Mouse (Mus musculus): ENCODE results near the gene AK157302. TPM values are rescaled to one million over a fixed set of nuclear protein-coding genes. Genes with fewer than 3 reads are reported as not detected.
A peak's percentile ranks its signal among the peaks of the same experiment; 100 is the strongest.

AK157302 gene
- total RNA-seq, 2 experiments from 2014 or later, result 0.23 to 2.1 TPM

DNA sequence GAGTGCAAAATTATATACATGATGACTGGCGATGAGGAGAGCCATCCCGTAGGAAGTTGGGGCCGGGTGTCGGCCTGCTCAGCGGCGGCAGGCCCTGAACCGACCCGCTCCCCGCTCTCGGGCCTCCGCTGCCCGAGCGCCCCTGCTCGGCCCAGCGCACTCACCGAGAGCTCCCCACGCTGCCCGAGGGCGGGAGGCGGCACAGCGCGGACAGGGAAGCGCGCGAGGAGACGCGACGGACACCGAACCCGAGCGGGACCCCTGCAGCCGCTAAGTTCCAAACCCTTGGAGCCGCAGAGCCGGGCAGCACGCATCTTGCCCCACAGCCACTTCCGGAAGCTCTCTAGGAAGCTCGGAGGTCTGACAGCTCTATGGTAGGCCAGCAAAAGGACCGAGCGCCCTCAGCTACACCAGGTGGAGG lies 35.8 kb downstream of the AK157302 start, which contains the start of gene Zkscan8:
Zkscan8 (minus strand) TSS at position 340 of the 421 bp plus-strand sequence.
- ATAC-seq (replicated peaks; ENCODE audit: low FRiP score, low TSS enrichment, poor library complexity, severe bottlenecking), result peak; percentile 100

DNA sequence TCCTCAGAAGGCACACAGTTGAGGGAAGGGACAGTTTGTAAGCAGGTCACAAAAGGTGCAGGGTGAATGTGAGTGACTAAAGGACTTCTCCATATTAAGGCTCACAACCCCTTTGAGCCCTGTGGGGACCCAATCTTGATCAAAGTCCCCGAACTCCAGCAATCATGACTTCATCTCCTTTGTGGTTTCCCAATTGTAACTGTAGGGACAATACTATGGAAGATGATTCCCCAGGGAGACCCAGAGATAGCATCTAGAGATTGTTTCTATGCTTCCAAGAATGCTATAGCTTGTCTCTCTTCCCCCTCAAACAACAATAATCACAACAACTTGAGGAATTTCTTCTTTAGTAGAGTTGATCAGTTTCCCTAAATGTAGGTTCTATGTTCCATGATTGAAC lies 47.7 kb downstream of the AK157302 start, which contains the start of gene Olfr1366:
Olfr1366 (minus strand) TSS at position 101 of the 400 bp plus-strand sequence.
- ATAC-seq (replicated peaks; ENCODE audit: low FRiP score, low TSS enrichment, poor library complexity, severe bottlenecking), result no peak

Other genes with a start within 250 kb of the AK157302 start
- gene Gpx5, start 202.5 kb upstream of the AK157302 start, total RNA-seq (2014; fragmentation: Nextera tagmentation), result not detected in 2 replicates
- not detected in 2 replicates for gene Gpx5, start 202.5 kb upstream of the AK157302 start, total RNA-seq (2017)
- not detected in 2 replicates for gene Gpx6, start 183.1 kb upstream of the AK157302 start, total RNA-seq (2014; fragmentation: Nextera tagmentation)
- gene Gpx6, start 183.1 kb upstream of the AK157302 start, total RNA-seq (2017), result not detected in 2 replicates
- gene Olfr1367, start 148.3 kb upstream of the AK157302 start, total RNA-seq (2014; fragmentation: Nextera tagmentation), result not detected in 2 replicates
- gene Olfr1367, start 148.3 kb upstream of the AK157302 start, total RNA-seq (2017), result not detected in 2 replicates
- gene Zscan12, start 132.4 kb upstream of the AK157302 start, total RNA-seq (2014; fragmentation: Nextera tagmentation), result 8.5 and 11.1 TPM in 2 replicates
- 11.0 and 20.0 TPM in 2 replicates for gene Zscan12, start 132.4 kb upstream of the AK157302 start, total RNA-seq (2017)
- 45.1 and 49.1 TPM in 2 replicates for gene Zkscan3, start 92.5 kb upstream of the AK157302 start, total RNA-seq (2014; fragmentation: Nextera tagmentation)
- 28.8 and 32.3 TPM in 2 replicates for gene Zkscan3, start 92.5 kb upstream of the AK157302 start, total RNA-seq (2017)
- gene Pgbd1, start 54.2 kb upstream of the AK157302 start, total RNA-seq (2014; fragmentation: Nextera tagmentation), result 2.8 and 4.3 TPM in 2 replicates
- 4.5 and 6.1 TPM in 2 replicates for gene Pgbd1, start 54.2 kb upstream of the AK157302 start, total RNA-seq (2017)
- 11.1 and 23.8 TPM in 2 replicates for gene Zscan26, start 41.5 kb upstream of the AK157302 start, total RNA-seq (2014; fragmentation: Nextera tagmentation)
- gene Zscan26, start 41.5 kb upstream of the AK157302 start, total RNA-seq (2017), result 16.8 and 21.2 TPM in 2 replicates
- not detected in 2 replicates for gene Nkapl, start 26.7 kb upstream of the AK157302 start, total RNA-seq (2014; fragmentation: Nextera tagmentation)
- gene Nkapl, start 26.7 kb upstream of the AK157302 start, total RNA-seq (2017), result 1.1 TPM in 1 of 2 replicates, not detected in the other
- gene Zkscan4, start 16.3 kb upstream of the AK157302 start, total RNA-seq (2014; fragmentation: Nextera tagmentation), result not detected in 2 replicates
- gene Zkscan4, start 16.3 kb upstream of the AK157302 start, total RNA-seq (2017), result not detected in 2 replicates
- gene Gm10065, start 15.8 kb upstream of the AK157302 start, total RNA-seq (2014; fragmentation: Nextera tagmentation), result not detected in 2 replicates
- not detected in 2 replicates for gene Gm10065, start 15.8 kb upstream of the AK157302 start, total RNA-seq (2017)
- gene Gm11273, start 6.2 kb downstream of the AK157302 start, total RNA-seq (2014; fragmentation: Nextera tagmentation), result 3.7 and 8.4 TPM in 2 replicates
- 2.0 and 10.4 TPM in 2 replicates for gene Gm11273, start 6.2 kb downstream of the AK157302 start, total RNA-seq (2017)
- 14.6 and 23.6 TPM in 2 replicates for gene Zkscan8, start 35.9 kb downstream of the AK157302 start, total RNA-seq (2014; fragmentation: Nextera tagmentation)
- gene Zkscan8, start 35.9 kb downstream of the AK157302 start, total RNA-seq (2017), result 12.3 and 15.4 TPM in 2 replicates
- gene Olfr1366, start 47.6 kb downstream of the AK157302 start, total RNA-seq (2014; fragmentation: Nextera tagmentation), result not detected in 2 replicates
- gene Olfr1366, start 47.6 kb downstream of the AK157302 start, total RNA-seq (2017), result not detected in 2 replicates
- gene Olfr1535, start 64.7 kb downstream of the AK157302 start, total RNA-seq (2014; fragmentation: Nextera tagmentation), result not detected in 2 replicates
- gene Olfr1535, start 64.7 kb downstream of the AK157302 start, total RNA-seq (2017), result not detected in 2 replicates
- gene Olfr1364, start 86.5 kb downstream of the AK157302 start, total RNA-seq (2014; fragmentation: Nextera tagmentation), result not detected in 2 replicates
- gene Olfr1364, start 86.5 kb downstream of the AK157302 start, total RNA-seq (2017), result not detected in 2 replicates
- not detected in 2 replicates for gene Olfr1362, start 118.8 kb downstream of the AK157302 start, total RNA-seq (2014; fragmentation: Nextera tagmentation)
- not detected in 2 replicates for gene Olfr1362, start 118.8 kb downstream of the AK157302 start, total RNA-seq (2017)
- gene Olfr11, start 147.3 kb downstream of the AK157302 start, total RNA-seq (2014; fragmentation: Nextera tagmentation), result not detected in 2 replicates
- gene Olfr11, start 147.3 kb downstream of the AK157302 start, total RNA-seq (2017), result not detected in 2 replicates
- not detected in 2 replicates for gene Olfr1361, start 168.2 kb downstream of the AK157302 start, total RNA-seq (2014; fragmentation: Nextera tagmentation)
- gene Olfr1361, start 168.2 kb downstream of the AK157302 start, total RNA-seq (2017), result not detected in 2 replicates
- gene Olfr1360, start 182.2 kb downstream of the AK157302 start, total RNA-seq (2014; fragmentation: Nextera tagmentation), result not detected in 2 replicates
- gene Olfr1360, start 182.2 kb downstream of the AK157302 start, total RNA-seq (2017), result not detected in 2 replicates
- gene Olfr1359, start 202.9 kb downstream of the AK157302 start, total RNA-seq (2014; fragmentation: Nextera tagmentation), result not detected in 2 replicates
- not detected in 2 replicates for gene Olfr1359, start 202.9 kb downstream of the AK157302 start, total RNA-seq (2017)
- 430 and 709 TPM in 2 replicates for gene Hist1h2bl, start 220.9 kb downstream of the AK157302 start, total RNA-seq (2014; fragmentation: Nextera tagmentation)
- 345 and 387 TPM in 2 replicates for gene Hist1h2bl, start 220.9 kb downstream of the AK157302 start, total RNA-seq (2017)
- 3.0 and 26.7 TPM in 2 replicates for gene Hist1h2ai, start 221.2 kb downstream of the AK157302 start, total RNA-seq (2014; fragmentation: Nextera tagmentation)
- 582 and 1,238 TPM in 2 replicates for gene Hist1h2ai, start 221.2 kb downstream of the AK157302 start, total RNA-seq (2017)
- gene Hist1h3h, start 222.4 kb downstream of the AK157302 start, total RNA-seq (2014; fragmentation: Nextera tagmentation), result 21.9 TPM in 1 of 2 replicates, not detected in the other
- gene Hist1h3h, start 222.4 kb downstream of the AK157302 start, total RNA-seq (2017), result 175 and 228 TPM in 2 replicates
- 242 and 265 TPM in 2 replicates for gene Hist1h2bm, start 226.8 kb downstream of the AK157302 start, total RNA-seq (2014; fragmentation: Nextera tagmentation)
- gene Hist1h2bm, start 226.8 kb downstream of the AK157302 start, total RNA-seq (2017), result 262 and 417 TPM in 2 replicates
- 3.8 and 29.3 TPM in 2 replicates for gene Hist1h4j, start 239.8 kb downstream of the AK157302 start, total RNA-seq (2014; fragmentation: Nextera tagmentation)
- 302 and 554 TPM in 2 replicates for gene Hist1h4j, start 239.8 kb downstream of the AK157302 start, total RNA-seq (2017)